ENCODE assay signal across 19 mouse cellular contexts in the genomic region with DNA sequence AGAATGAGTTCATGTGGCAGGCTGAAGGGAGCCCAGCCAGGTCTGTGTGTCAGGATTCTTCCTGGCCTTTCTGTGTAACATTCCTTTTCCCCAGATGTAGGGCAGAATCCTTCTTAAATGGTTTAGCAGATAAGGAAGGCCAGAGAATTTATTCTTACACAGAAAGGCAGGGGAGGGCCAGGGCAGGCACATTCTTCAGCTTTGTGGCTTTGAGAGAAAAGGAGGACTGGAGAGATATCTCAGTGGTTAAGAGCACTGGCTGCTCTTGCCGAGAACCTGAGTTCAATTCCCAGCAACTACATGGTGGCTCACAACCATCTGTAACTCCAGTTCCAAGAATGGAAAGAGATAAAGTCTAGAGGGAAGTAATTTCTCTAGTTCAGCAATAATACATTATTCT.
"Had no signal": no experiment of that assay in that cellular context is flagged by ENCODE, and none has a peak within 500 bp of the region (broad histone marks: within the 10 kb centered on the region; RNA-seq: fewer than 3 reads in every experiment).

No protein-coding gene starts in this region.

- ATAC-seq: lung, postnatal 0 days; midbrain, embryonic 15.5 days had no signal

- H3K27ac ChIP-seq: liver, embryonic 13.5 days; macrophage; midbrain, embryonic 12.5 days; midbrain, embryonic 15.5 days; neural tube, embryonic 12.5 days; neural tube, embryonic 15.5 days; stomach, postnatal 0 days had no signal

- H3K4me3 ChIP-seq: liver, embryonic 13.5 days; midbrain, embryonic 12.5 days; midbrain, embryonic 15.5 days; neural tube, embryonic 12.5 days; neural tube, embryonic 15.5 days had no signal

- H3K27me3 ChIP-seq: liver, embryonic 13.5 days; midbrain, embryonic 12.5 days; midbrain, embryonic 15.5 days; neural tube, embryonic 12.5 days; neural tube, embryonic 15.5 days had no signal

- H3K36me3 ChIP-seq: liver, embryonic 13.5 days; midbrain, embryonic 12.5 days; midbrain, embryonic 15.5 days; neural tube, embryonic 12.5 days; neural tube, embryonic 15.5 days had no signal

- H3K4me1 ChIP-seq: liver, embryonic 13.5 days; midbrain, embryonic 12.5 days had no signal

- DNase-seq: kidney, adult 2 months; kidney, postnatal 10 days; kidney, postnatal 36 days; layer of hippocampus, adult 9-11 months; liver, embryonic 13.5 days; lung, embryonic 14.5 days; right cerebral cortex, adult 18-20 months; right cerebral cortex, postnatal 14 days; right cerebral cortex, postnatal 4 days; thymus, adult 2 months; thymus, postnatal 14 days; thymus, postnatal 4 days had no signal

- H3K9me3 ChIP-seq: liver, embryonic 13.5 days; midbrain, embryonic 12.5 days; midbrain, embryonic 15.5 days; neural tube, embryonic 12.5 days; neural tube, embryonic 15.5 days had no signal

- H3K9ac ChIP-seq: liver, embryonic 13.5 days; lung, embryonic 14.5 days; midbrain, embryonic 12.5 days; midbrain, embryonic 15.5 days; neural tube, embryonic 12.5 days; neural tube, embryonic 15.5 days had no signal
